Mouse (Mus musculus): Measurements from ENCODE around the gene Coro1b. TPM values are rescaled to one million over a fixed set of nuclear protein-coding genes. Genes with fewer than 3 reads are reported as not detected.

Gene Coro1b
- total and polyA plus RNA-seq, 3 experiments: 43.9 to 95.0 (median 45.1) TPM

- intact Hi-C loops (cut with DNase I): no loop called here
- WGBS: 92% methylated on average over 5 of the region's 5 CpGs
Measured at GRCm38 (mm10) chr19:4145936-4146335, 2.5 kb upstream of the Coro1b start.

GRCm38 (mm10) chr19:4146366-4147021, 1.9 kb upstream of the Coro1b start:
- Histone ChIP-seq H3K79me2 (replicated peaks; ENCODE audit: control insufficient read depth, insufficient read depth, low read length) (no peaks in the 10 kb centered on the region), H3K4me3 (no peak overlapping the region), H3K36me3 (ENCODE audit: control insufficient read depth, insufficient read depth, low read length) (no peaks in the 10 kb centered on the region), H3K27ac (peak overlapping the region; percentile 1; the same call in 1 of the 2 replicates), H3K27me3 (ENCODE audit: control insufficient read depth, insufficient read depth, low read length) (no peaks in the 10 kb centered on the region), H3K9ac (ENCODE audit: low read depth, low read length) (no peak overlapping the region), H3K4me1 (ENCODE audit: control insufficient read depth, insufficient read depth, low read length) (peaks cover 8% of the 10 kb centered on the region)
- 66% methylated on average over 12 of the region's 12 CpGs for WGBS
- intact Hi-C loops (cut with DNase I): no loop called here
- TF ChIP-seq CTCF (IDR thresholded peaks at IDR 0.05) (no peak), POLR2A (IDR thresholded peaks at IDR 0.05; ENCODE audit: insufficient read depth, low read depth, low read length) (no peak), EP300 (IDR thresholded peaks at IDR 0.05; ENCODE audit: insufficient read depth, low read depth, low read length) (no peak)
- no peak for DNase-seq

More at GRCm38 (mm10) chr19:4145936-4146335, 2.5 kb upstream of the Coro1b start:
- H3K27ac ChIP-seq: peak overlapping the region; percentile 68; the same call in 1 of the 2 replicates
- DNase-seq: no peak
- no peaks in the 10 kb centered on the region for H3K36me3 ChIP-seq (ENCODE audit: control insufficient read depth, insufficient read depth, low read length)
- no peak overlapping the region for H3K9ac ChIP-seq (ENCODE audit: low read depth, low read length)
- no peaks in the 10 kb centered on the region for H3K79me2 ChIP-seq (replicated peaks; ENCODE audit: control insufficient read depth, insufficient read depth, low read length)
- TF ChIP-seq EP300 (IDR thresholded peaks at IDR 0.05; ENCODE audit: insufficient read depth, low read depth, low read length): no peak
- TF ChIP-seq POLR2A (IDR thresholded peaks at IDR 0.05; ENCODE audit: insufficient read depth, low read depth, low read length): no peak
- no peak for TF ChIP-seq CTCF (IDR thresholded peaks at IDR 0.05)
- peaks cover 8% of the 10 kb centered on the region for H3K4me1 ChIP-seq (ENCODE audit: control insufficient read depth, insufficient read depth, low read length)
- no peaks in the 10 kb centered on the region for H3K27me3 ChIP-seq (ENCODE audit: control insufficient read depth, insufficient read depth, low read length)
- no peak overlapping the region for H3K4me3 ChIP-seq

- H3K9ac ChIP-seq (ENCODE audit: low read depth, low read length): no peak overlapping the region
- DNase-seq: no peak
Measured at GRCm38 (mm10) chr19:4147022-4147405, 1.4 kb upstream of the Coro1b start.

GRCm38 (mm10) chr19:4147782-4148490, 483 bp upstream of the Coro1b start:
- H3K4me1 ChIP-seq (ENCODE audit: control insufficient read depth, insufficient read depth, low read length): peaks cover 9% of the 10 kb centered on the region
- H3K4me3 ChIP-seq: peak overlapping the region; percentile 75
- DNase-seq: no peak
- H3K27ac ChIP-seq: peak overlapping the region; percentile 97
- H3K79me2 ChIP-seq (replicated peaks; ENCODE audit: control insufficient read depth, insufficient read depth, low read length): no peaks in the 10 kb centered on the region
- H3K9ac ChIP-seq (ENCODE audit: low read depth, low read length): peak overlapping the region; percentile 37
- H3K27me3 ChIP-seq (ENCODE audit: control insufficient read depth, insufficient read depth, low read length): no peaks in the 10 kb centered on the region
- intact Hi-C loops (cut with DNase I): loop anchor here (2.0 kb wide), 1 partner anchor 15 kb away; the partner anchor contains the start of gene Rps6kb2
- TF ChIP-seq POLR2A (IDR thresholded peaks at IDR 0.05; ENCODE audit: insufficient read depth, low read depth, low read length) (peak; percentile 83; the same call in 1 of the 2 replicates), CTCF (IDR thresholded peaks at IDR 0.05) (no peak)
- 42% methylated on average over 9 of the region's 9 CpGs for WGBS
- H3K36me3 ChIP-seq (ENCODE audit: control insufficient read depth, insufficient read depth, low read length): no peaks in the 10 kb centered on the region

More at GRCm38 (mm10) chr19:4147022-4147405, 1.4 kb upstream of the Coro1b start:
- Histone ChIP-seq H3K27ac (peak overlapping the region; percentile 97; the same call in 1 of the 2 replicates), H3K79me2 (replicated peaks; ENCODE audit: control insufficient read depth, insufficient read depth, low read length) (no peaks in the 10 kb centered on the region), H3K4me1 (ENCODE audit: control insufficient read depth, insufficient read depth, low read length) (peaks cover 8% of the 10 kb centered on the region), H3K27me3 (ENCODE audit: control insufficient read depth, insufficient read depth, low read length) (no peaks in the 10 kb centered on the region), H3K4me3 (no peak overlapping the region), H3K36me3 (ENCODE audit: control insufficient read depth, insufficient read depth, low read length) (no peaks in the 10 kb centered on the region)
- TF ChIP-seq POLR2A (IDR thresholded peaks at IDR 0.05; ENCODE audit: insufficient read depth, low read depth, low read length): no peak
- TF ChIP-seq CTCF (IDR thresholded peaks at IDR 0.05): no peak
- TF ChIP-seq EP300 (IDR thresholded peaks at IDR 0.05; ENCODE audit: insufficient read depth, low read depth, low read length): no peak
- 60% methylated on average over 3 of the region's 3 CpGs for WGBS
- intact Hi-C loops (cut with DNase I): no loop called here

GRCm38 (mm10) chr19:4148819-4149218, 400 bp downstream of the Coro1b start:
- Histone ChIP-seq H3K27ac (peak overlapping the region; percentile 97), H3K4me3 (peak overlapping the region; percentile 75), H3K27me3 (ENCODE audit: control insufficient read depth, insufficient read depth, low read length) (no peaks in the 10 kb centered on the region), H3K79me2 (replicated peaks; ENCODE audit: control insufficient read depth, insufficient read depth, low read length) (no peaks in the 10 kb centered on the region), H3K36me3 (ENCODE audit: control insufficient read depth, insufficient read depth, low read length) (no peaks in the 10 kb centered on the region), H3K4me1 (ENCODE audit: control insufficient read depth, insufficient read depth, low read length) (peaks cover 10% of the 10 kb centered on the region), H3K9ac (ENCODE audit: low read depth, low read length) (peak overlapping the region; percentile 91)
- DNase-seq: no peak
- intact Hi-C loops (cut with DNase I): loop anchor here (2.0 kb wide), 1 partner anchor 14 kb away; the partner anchor contains the start of gene Rps6kb2
- 1% methylated on average over 8 of the region's 8 CpGs for WGBS
- TF ChIP-seq POLR2A (IDR thresholded peaks at IDR 0.05; ENCODE audit: insufficient read depth, low read depth, low read length): no peak
- no peak for TF ChIP-seq EP300 (IDR thresholded peaks at IDR 0.05; ENCODE audit: insufficient read depth, low read depth, low read length)
- no peak for TF ChIP-seq CTCF (IDR thresholded peaks at IDR 0.05)

All from heart, adult 2 months (tissue).